Mouse (Mus musculus) spleen, adult 2 months (tissue): ENCODE data around the gene Rbl1.

Experiments used
- CTCF ChIP-seq: fragments of 200-500 bp; IDR thresholded peaks from 2 replicates; pipeline ENCODE4 v1.5.1; 2011; ENCODE audit warnings: mild to moderate bottlenecking, inconsistent platforms; ENCODE audit not compliant: insufficient read depth, insufficient read length, insufficient replicate concordance; ENCODE audit errors: extremely low read depth
- POLR2A ChIP-seq: fragments of 200-500 bp; IDR thresholded peaks from 2 replicates; pipeline ENCODE4 v1.6.1; 2011; ENCODE audit warnings: low read depth, low read length, inconsistent platforms

DNA sequence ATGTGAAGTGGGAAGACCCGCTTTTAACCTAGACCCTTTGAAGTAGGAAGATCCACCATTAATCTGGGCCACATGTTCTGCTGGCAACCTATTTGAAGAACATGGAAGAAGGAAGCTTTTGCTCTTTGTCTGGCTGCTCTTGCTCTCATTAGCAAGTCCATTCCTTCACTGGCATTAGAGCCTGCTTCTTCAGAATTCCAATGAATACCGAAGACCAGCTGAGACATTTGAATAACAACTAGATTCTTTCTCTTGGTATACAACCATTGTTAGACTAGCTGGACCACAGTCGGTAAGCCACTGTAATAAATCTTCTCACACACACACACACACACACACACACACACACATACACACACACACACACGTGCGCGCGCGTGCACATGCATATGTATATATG, 31.6 kb upstream of the Rbl1 start:
- TF ChIP-seq CTCF: no peak
- no peak for TF ChIP-seq POLR2A
